Mouse (Mus musculus): ENCODE measurements around the gene Dus4l. TPM values are rescaled to one million over a fixed set of nuclear protein-coding genes. Genes with fewer than 3 reads are reported as not detected.
"Not testable (repeated sequence)": the region's sequence is repeated elsewhere in the genome, so short reads cannot be mapped to it uniquely, and the experiment has no call there.

Dus4l gene
- total RNA-seq (2021), result 1 to 10 TPM; 7.0 TPM
- long read RNA-seq, experiment 1, partial matches to known transcripts, result 1 of 4 reads
- long read RNA-seq, experiment 1, other reads (novel, unspliced or antisense), result 0 of 4 reads
- long read RNA-seq, experiment 2, partial matches to known transcripts, result 1 of 3 reads
- long read RNA-seq, experiment 2, other reads (novel, unspliced or antisense), result 0 of 3 reads

DNA sequence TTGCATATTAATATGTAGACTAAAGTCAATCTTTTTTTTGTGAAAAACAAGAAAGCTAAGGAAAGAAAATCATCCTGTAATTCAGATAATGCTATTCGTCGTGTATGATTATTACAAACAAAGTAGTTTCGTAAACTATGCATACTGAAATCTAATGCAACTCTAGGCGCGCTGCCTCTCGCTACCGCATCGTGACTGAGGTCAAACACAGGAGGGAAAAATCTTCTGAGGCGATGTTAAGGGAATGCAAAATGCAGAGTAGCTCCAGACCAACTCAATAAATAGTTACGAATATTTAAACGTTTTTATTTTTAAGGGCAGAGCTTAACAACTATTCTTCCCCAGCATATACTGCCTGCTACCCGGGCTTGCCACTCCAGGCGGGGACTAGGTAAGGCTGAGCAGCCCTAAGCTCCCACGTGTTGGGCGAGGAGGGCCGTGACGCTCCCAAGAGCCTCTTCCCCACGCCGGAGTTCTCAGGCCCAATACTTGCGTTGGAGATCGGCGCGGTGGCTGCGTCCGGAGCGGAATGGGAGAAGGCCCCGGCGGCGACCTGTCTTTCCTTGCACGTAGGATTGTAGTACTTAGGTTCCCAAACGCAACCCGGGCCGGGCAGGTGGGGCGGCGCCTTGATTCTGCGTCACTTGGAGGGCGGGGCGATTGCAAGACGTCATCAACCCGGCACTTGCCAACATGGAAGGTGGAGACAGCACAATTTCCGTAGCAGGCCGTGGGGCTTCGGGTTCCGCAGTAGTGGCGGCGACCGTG lies at the start of gene Dus4l, which contains the start of gene Cog5:
Gene Dus4l (minus strand): TSS at position 630 of the 768 bp plus-strand sequence.
Gene Cog5 (plus strand): TSS at position 673 of the 768 bp plus-strand sequence.
- DNase-seq, result peak; percentile 96 to 99
- intact Hi-C loops (cut with DNase I), result loop anchor here (5.0 kb wide), 1 partner anchor 157 kb away; the partner anchor contains the start of gene Cbll1

DNA sequence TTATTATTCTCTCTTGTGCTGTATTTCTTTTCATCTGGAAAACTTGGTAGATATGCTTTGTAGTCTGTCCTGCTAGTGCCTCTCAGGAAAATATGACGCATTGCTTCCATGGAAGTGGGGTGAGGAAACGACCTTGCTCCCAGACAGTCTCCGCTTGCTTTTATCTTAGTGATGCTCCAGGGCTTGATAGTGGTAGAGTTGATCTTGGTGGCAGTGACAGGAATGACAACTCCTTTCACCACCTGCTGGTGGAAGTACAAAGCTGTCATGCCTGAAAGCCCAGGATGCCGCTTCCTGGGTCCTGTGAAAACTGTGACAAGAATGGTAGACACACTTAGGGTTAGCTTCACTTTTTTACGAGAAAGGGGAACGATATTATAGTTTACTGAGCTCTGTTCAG lies 49.3 kb upstream of the Dus4l start:
- peak in 1 of 2 experiments; percentile 61 for DNase-seq
- intact Hi-C loops (cut with DNase I), result no loop called here

DNA sequence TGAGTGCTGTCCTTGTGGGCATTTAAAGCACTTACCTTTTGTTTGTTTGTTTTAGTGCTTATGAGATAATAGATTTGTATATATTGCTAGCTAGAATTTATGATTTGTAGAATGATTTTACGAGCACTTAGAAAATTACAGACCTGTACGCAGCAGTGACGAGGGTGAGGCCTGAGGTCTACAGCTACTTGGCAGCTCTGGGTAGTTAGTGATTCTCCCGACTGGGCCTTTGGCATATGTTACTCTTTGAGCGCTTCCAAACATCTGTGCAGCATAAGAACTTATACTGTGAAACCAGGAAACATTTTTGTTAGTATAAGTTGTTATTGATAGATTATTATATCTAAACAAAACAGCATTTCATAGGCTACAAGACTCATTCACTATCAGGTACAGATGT lies 46.8 kb upstream of the Dus4l start:
- no peak for DNase-seq
- intact Hi-C loops (cut with DNase I), result no loop called here

DNA sequence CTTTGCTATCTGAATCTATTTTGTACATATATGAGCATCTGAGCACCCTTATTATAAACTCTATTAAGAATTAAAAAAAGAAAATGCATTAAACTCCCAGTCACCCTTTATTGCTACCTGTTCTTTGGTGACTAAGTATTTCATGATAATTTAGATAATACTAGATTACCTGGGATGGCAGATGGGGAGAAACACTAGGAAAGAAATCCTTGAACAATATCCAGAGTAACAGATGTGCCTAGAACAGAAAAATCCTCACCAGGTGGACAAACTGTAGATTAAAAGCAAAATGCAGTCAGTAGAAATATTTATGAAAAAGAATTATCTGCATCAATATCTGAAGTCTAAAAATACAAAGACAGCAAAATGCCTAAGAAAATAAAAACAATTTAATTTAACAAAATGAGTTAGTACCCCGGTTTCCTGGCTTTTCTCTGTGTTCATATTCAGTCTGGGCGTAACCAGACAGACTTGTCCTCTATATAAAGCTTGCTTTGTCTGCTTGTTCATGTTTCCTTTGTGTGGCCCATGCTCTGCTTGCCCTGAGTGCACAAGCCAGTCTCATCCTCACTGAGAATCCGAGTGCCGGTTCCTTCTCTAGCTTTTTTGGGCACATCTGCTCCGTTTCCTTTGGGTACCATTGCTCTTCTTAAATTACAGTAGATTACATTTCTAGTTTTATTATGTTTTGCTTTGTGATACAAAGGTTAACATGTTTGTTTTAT lies 46.2 kb upstream of the Dus4l start:
- DNase-seq, result no peak
- intact Hi-C loops (cut with DNase I), result no loop called here

DNA sequence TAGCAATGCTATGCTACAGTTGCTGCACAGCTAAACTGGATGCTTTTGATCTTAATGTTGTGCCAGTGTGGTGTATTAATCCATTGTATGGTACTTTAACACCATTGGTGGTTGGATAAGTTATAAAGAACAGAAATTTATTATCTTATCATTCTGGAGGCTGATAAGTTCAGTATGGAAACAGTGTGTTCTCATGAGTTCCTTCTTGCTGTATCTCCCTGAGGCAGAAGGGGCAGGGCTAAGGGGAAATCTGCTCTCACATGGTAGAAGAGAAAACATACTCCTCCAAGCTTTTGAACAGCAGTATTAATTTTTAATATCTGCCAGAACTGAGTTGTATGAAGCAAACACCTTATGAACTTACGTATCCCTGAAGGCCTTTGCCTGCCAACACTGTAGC lies 38.7 kb upstream of the Dus4l start:
- intact Hi-C loops (cut with DNase I), result no loop called here
- DNase-seq, result no peak

DNA sequence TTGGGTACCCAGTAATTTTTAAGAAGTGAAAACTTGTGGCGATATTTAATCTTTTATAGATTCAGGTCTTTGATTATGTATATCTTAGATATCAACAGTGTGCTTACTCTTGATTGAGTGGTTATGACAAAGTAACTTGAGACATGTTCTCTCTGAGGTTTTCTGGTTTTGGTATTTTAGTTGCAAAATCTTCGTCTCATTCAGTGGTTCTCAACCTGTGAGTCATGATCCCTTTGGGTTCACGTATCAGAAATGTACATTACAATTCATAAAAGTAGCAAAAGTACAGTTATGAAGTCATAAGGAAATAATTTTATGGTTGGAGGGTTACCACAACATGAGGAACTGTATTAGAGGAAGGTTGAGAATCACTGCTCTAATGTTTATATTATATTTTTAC lies 32.1 kb upstream of the Dus4l start:
- no peak for DNase-seq
- intact Hi-C loops (cut with DNase I), result no loop called here

DNA sequence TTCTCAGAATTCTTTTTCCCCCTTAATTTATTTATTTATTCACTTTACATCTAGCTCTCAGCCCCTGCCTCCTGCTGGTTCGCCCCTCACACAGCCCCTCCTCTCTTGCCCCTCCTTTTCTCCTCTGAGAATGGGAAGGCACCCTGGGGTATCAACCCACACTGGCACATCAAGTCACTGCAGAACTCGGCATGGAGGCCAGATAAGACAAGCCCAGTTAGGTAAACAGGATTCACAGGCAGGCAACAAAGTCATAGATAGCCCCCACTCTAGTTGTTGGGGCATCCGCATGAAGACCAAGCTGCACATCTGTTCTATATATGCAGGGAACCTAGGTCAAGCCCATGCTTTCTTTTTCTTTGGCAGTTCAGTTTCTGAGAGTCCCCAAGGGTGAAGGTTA lies 12.6 kb upstream of the Dus4l start:
- intact Hi-C loops (cut with DNase I), result no loop called here
- no peak for DNase-seq

DNA sequence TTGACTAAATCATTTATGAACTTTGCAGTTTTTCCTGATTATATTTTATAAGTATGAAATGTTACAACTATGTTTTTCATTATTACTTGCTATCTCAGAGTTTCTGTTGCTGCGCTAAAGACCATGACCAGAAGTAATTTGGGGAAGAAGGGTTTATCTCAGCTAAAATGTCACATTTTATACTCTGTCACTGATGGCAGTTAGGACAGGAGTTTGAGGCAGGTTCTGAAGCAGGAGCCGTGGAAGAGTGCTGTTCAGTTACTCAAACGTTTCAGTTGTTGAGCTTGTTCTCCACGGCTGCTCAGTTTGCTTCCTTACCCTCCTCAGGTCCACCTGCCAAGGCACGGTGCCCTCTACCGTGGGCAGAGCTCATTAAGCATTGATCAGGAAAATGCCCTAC lies 11.4 kb upstream of the Dus4l start:
- no peak for DNase-seq
- intact Hi-C loops (cut with DNase I), result no loop called here

DNA sequence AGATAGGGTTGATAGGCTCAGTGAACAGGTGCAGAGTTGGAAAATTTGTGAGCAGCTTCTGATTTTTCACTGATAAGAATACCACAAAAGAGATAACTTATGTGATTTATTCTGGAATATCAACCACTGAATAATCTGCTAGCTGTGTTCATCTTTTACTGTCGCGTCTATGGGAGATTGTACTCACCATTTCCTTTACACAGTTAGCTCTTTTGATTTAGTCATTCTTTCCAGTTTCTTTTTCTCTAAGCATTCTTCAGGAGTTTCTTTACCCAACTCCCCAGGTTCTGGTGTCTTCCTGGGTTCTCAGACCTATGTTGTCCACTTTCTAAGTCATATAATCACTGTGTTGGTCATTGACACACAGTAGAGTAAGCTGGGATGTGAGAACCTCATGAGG lies 2.2 kb upstream of the Dus4l start:
- no peak for DNase-seq
- intact Hi-C loops (cut with DNase I), result no loop called here

DNA sequence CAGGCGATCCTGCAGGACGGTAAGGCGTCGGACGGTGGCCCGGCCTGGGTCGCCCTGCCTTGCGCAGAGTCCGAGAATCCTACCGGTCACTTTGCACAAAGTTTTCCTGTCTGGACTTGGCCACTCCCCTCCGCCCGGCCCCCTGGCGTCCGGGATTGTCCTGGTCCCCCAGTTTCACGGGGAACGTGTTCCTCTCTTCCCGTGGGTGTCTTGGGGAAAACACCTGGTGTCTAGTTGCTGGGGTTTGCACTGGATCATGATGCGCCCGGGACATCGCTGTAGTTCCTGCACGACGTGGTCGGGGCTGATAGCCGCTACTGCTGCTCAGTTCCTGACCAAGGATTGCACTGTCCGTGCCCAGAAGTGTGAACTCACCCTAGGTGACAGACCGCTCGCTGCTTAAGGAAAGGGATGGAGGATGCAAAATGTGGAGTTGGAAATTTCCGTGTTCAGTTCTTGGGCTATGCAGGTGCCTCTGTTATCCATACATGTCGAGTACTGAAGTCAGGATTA lies 395 bp upstream of the Dus4l start:
- DNase-seq, result no peak
- intact Hi-C loops (cut with DNase I), result loop anchor here (5.0 kb wide), 1 partner anchor 158 kb away; the partner anchor contains the start of gene Cbll1

DNA sequence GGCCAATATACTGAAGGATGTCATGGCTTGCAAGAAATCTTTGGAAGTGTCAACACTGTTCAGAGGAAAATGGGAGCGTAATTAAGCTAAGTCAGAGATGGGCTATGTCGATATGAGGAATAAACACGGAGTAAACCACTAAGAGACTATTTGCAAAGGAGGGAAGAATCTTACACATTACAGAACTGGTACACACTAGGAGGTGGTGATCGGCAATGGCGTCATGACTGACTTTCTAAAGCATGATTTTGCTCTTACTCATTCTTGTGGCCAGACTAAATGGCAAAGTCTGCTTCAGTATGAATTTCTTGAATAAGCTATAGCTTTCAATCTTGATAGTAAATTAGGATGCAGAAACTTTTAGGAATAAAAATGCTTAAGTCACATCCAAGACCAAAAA lies 1.0 kb downstream of the Dus4l start:
- intact Hi-C loops (cut with DNase I), result loop anchor here (5.0 kb wide), 1 partner anchor 156 kb away; the partner anchor contains the start of gene Cbll1
- DNase-seq, result no peak

DNA sequence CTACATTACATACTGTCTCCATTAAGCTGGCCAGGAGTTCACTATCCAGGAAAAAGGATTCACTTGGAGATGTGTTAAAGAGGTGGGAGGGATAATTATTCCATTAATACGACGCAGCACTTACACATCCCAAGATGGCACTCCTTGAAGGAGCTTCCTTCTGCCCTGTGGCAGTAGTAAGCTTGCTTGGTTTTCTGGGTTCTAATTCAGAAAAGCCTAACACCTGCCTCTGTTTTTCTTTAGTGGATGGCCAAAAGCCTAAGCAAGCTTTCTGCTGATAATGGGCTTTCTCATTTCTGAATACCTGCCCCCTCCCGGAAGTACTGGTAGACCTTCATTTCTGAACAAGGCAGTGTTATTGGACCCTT lies 19.4 kb downstream of the Dus4l start:
- intact Hi-C loops (cut with DNase I), result loop anchor here (2.0 kb wide), 1 partner anchor 16 kb away; no protein-coding TSS in a partner anchor
- DNase-seq, result no peak

DNA sequence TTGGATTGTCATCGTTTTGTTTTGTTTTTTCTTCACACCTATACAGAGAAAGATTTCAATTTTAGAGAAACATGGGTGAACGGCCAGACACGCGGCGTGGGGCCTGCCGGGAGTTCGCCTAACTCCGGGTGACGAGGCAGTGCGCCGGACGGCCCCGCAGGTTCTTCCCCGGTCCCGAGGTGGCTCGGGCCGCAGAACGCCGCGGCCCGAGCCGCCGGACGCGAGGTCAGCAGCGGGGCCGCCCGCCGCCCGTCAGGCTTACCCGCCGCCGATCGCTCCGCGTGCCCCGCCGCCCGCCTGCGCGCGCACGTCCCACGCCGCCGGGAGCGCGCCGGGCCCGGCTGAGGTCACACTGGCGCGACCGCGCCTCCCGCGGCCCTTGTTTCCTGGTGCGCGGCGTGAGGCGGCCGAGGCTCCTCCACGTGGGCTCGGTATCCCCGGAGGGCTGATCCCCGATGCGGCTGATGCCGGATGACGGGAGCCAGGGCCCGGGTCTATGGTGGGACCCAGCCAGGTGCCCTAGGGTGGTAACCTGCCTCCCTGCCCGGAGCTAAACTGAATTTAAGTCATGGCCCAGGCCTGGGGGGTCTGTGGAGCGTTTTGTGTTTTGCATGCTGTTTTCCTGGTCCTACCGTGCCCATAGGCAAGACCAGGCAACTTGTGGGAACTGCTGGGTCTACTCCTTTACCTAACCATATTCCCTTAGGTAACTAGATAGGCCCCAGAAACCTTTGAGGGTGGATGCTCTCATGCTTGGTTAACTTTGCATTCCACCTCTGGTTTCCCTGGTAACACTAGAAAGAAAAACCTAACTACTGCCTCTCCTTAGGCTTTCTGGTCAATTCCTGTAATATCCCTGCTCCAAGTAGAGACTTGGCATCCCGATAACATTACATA lies 20.0 kb downstream of the Dus4l start, which contains the start of gene Bcap29:
Gene Bcap29 (minus strand): TSS at position 316 of the 897 bp plus-strand sequence.
- DNase-seq, result peak; percentile 87 to 90
- intact Hi-C loops (cut with DNase I), result loop anchor here (2.0 to 5.0 kb wide), 3 partner anchors 16 to 127 kb away; no protein-coding TSS in a partner anchor

DNA sequence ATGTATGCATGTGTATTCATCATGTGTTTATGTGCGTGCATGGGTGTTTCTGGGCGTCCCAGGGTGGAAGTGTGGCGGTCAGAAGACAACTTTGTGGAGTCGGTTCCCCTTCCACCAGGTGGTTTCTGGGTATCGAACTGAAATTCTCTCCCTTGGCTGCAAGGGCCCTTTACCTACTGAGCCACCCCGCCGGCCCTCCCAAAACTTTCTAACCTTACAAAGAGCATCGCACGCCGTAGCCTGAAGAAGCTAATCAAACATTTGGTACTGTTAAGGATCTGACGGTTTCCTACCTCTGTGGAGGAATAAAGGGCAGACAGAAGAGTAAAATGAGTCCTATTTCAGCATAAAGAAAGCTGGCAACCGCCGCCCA lies 20.7 kb downstream of the Dus4l start:
- intact Hi-C loops (cut with DNase I), result loop anchor here (2.0 to 5.0 kb wide), 3 partner anchors 17 to 127 kb away; no protein-coding TSS in a partner anchor
- peak; percentile 12 to 37 for DNase-seq

DNA sequence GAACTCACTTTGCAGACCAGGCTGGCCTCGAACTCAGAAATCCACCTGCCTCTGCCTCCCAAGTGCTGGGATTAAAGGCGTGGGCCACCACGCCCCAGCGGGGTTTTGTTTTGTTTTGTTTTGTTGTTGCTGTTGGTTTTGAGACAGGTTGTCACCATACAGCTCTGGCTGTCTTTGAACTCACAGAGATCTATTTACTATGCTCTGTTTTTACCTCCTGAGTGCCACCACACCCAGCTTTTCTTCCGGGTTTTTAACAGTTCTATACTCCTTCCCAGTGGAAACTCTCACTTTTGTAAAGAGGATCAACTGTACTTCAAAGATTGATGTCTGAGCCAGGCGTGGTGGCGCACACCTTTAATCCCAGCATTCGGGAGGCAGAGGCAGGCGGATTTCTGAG lies 26.2 kb downstream of the Dus4l start:
- DNase-seq; intact Hi-C loops (cut with DNase I): not testable (repeated sequence)

DNA sequence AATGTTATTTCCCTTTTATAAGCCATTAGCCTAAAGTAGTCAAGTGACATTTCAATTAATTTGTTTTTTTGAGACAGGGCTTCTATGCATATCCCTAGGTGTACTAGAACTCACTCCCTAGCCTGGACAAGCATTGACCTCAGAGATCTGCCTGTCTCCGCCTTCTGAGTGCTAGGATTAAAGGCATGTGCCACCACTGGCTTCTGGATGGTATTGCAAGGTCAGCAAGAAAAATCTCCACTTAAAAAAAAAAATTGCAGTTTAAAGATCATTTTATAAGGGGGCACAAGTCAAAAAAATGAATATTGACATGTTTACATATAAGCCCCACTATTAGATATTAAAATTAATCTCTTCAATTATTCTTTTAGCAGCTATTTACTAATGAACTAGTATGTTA lies 29.6 kb downstream of the Dus4l start:
- intact Hi-C loops (cut with DNase I), result no loop called here

DNA sequence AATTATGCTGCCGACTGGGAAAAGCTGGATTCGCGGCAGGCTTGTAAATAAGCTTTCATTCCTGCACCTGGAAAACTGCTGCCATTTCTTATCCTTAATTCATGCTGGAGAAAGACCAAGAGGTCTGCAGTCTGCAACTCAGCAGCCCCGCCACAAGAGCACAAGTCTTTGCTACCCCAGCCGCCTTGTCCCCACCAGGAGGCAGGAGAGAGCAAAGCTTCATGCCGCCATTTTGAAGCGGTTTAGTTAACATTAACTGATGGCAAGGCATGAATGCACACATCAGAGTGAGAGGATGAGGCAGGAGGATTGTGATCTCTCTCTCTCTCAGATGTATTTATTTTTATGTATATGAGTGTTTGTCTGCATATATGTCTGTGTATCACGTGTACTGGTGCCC lies 34.5 kb downstream of the Dus4l start:
- intact Hi-C loops (cut with DNase I), result no loop called here
- DNase-seq, result no peak

More for the DNA sequence above, 29.6 kb downstream of the Dus4l start:
- no peak for DNase-seq

DNA sequence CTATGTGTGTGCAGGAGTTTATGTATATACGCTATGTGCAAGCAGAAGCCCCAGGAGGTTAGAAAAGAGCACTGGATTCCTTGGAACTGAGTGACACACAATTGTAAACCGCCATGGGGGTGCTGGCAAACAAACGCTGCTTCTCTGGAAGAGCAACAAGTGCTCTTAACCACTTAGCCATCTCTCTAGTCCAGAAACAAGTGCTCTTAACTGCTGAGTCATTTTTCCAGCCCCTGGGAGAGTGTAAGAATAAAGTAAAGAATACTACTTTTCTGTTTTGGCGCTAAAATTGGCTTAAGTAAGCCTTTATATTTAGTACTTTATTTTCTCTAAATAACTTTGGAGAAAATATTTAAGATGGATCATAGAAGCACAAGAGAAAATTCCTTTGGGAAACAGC lies 41.3 kb downstream of the Dus4l start:
- intact Hi-C loops (cut with DNase I), result no loop called here
- no peak for DNase-seq

DNA sequence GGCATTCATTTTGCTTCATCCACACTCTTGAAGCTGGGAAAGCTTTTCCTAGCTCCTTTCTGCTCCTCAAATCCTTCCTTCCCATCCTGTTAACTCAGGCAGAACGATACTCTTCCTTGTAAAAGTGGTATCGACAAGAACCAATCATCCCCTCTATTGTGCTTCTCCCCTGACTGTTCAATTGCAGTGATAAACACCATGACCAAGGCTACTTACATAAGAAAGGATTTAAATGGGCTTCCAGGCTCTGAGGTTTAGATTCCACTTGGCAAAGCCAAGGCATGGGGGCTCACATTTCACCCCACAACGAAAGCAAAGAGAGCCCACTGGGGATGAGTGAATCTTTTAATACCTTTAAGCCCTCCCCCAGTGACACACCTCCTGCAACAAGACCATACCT lies 46.5 kb downstream of the Dus4l start:
- no peak for DNase-seq
- intact Hi-C loops (cut with DNase I), result no loop called here

DNA sequence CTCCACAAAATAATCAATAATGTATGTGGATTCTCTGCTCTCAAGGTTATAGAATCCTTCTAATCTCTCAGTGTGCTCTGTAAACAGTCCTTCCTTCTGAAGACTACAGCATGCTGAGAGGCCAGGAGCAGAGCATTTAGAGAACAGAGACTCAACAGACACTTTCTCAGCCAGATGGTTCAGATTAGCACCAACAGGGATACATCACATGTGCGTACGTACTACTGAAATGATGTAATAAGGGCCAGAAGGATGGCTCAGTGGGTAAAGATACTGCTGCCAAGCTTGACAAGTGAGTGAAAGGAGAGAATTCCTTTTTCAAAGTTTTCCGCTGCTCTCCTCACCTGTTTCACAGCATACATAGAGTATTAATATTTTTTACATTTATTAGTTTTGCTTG lies 49.7 kb downstream of the Dus4l start:
- intact Hi-C loops (cut with DNase I), result no loop called here
- no peak for DNase-seq
